20 mouse cellular contexts compared by ENCODE assay signal in genomic region chr7:71794201-71794600, GRCm38 (mm10).
DNase-seq lines count a peak whose midpoint lies in the region; ATAC-seq and TF ChIP-seq lines count a peak whose summit lies in the region.
"Had no signal": no experiment of that assay in that cellular context is flagged by ENCODE, and none has a peak within 500 bp of the region (broad histone marks: within the 10 kb centered on the region; RNA-seq: fewer than 3 reads in every experiment).

No protein-coding gene starts in this region.

- no peak overlapping the region for H3K4me2 ChIP-seq in midbrain, embryonic 11.5 days
- H3K4me2 ChIP-seq in midbrain, postnatal 0 days (ENCODE audit: low read depth, low read length, poor library complexity, severe bottlenecking), result no peak overlapping the region
- H3K4me2 ChIP-seq: embryonic facial prominence, embryonic 13.5 days; liver, embryonic 15.5 days; neural tube, embryonic 13.5 days had no signal

- no peak for TF ChIP-seq CTCF in midbrain, postnatal 0 days (IDR thresholded peaks at IDR 0.05)

- no peaks in the 10 kb centered on the region for H3K36me3 ChIP-seq in heart, embryonic 10.5 days
- H3K36me3 ChIP-seq in midbrain, embryonic 11.5 days (ENCODE audit: control insufficient read depth, insufficient read depth, low read length), result no peaks in the 10 kb centered on the region
- H3K36me3 ChIP-seq in midbrain, postnatal 0 days (ENCODE audit: insufficient read depth, low read length), result no peaks in the 10 kb centered on the region
- H3K36me3 ChIP-seq in embryonic facial prominence, embryonic 10.5 days (replicated peaks), result no peaks in the 10 kb centered on the region
- H3K36me3 ChIP-seq: embryonic facial prominence, embryonic 13.5 days; liver, embryonic 15.5 days; neural tube, embryonic 13.5 days had no signal

- no peak overlapping the region for H3K4me3 ChIP-seq in heart, embryonic 10.5 days
- no peak overlapping the region for H3K4me3 ChIP-seq in midbrain, embryonic 11.5 days (ENCODE audit: low read depth, low read length)
- no peak overlapping the region for H3K4me3 ChIP-seq in midbrain, postnatal 0 days (ENCODE audit: low read depth, low read length)
- no peak overlapping the region for H3K4me3 ChIP-seq in embryonic facial prominence, embryonic 10.5 days
- H3K4me3 ChIP-seq: embryonic facial prominence, embryonic 13.5 days; layer of hippocampus, adult 2 months; liver, embryonic 15.5 days; neural tube, embryonic 13.5 days had no signal

- no peaks in the 10 kb centered on the region for H3K27me3 ChIP-seq in heart, embryonic 10.5 days (ENCODE audit: insufficient read depth, poor library complexity, severe bottlenecking)
- H3K27me3 ChIP-seq in midbrain, embryonic 11.5 days (ENCODE audit: control insufficient read depth, insufficient read depth, low read length), result no peaks in the 10 kb centered on the region
- H3K27me3 ChIP-seq in midbrain, postnatal 0 days (ENCODE audit: insufficient read depth, low read length), result no peaks in the 10 kb centered on the region
- no peaks in the 10 kb centered on the region for H3K27me3 ChIP-seq in embryonic facial prominence, embryonic 10.5 days (replicated peaks; ENCODE audit: low read depth, poor library complexity, severe bottlenecking)
- H3K27me3 ChIP-seq: embryonic facial prominence, embryonic 13.5 days; liver, embryonic 15.5 days; neural tube, embryonic 13.5 days had no signal

- no peaks in the 10 kb centered on the region for H3K9me3 ChIP-seq in heart, embryonic 10.5 days
- no peaks in the 10 kb centered on the region for H3K9me3 ChIP-seq in midbrain, embryonic 11.5 days (ENCODE audit: control insufficient read depth, low read length)
- no peaks in the 10 kb centered on the region for H3K9me3 ChIP-seq in midbrain, postnatal 0 days (ENCODE audit: low read length)
- H3K9me3 ChIP-seq in embryonic facial prominence, embryonic 10.5 days, result no peaks in the 10 kb centered on the region
- H3K9me3 ChIP-seq: embryonic facial prominence, embryonic 13.5 days; liver, embryonic 15.5 days; neural tube, embryonic 13.5 days had no signal

- peaks cover 6% of the 10 kb centered on the region; the same call in 1 of the 2 replicates for H3K4me1 ChIP-seq in heart, embryonic 10.5 days
- no peaks in the 10 kb centered on the region for H3K4me1 ChIP-seq in midbrain, embryonic 11.5 days (ENCODE audit: control insufficient read depth, insufficient read depth, low read length)
- H3K4me1 ChIP-seq in midbrain, postnatal 0 days (ENCODE audit: insufficient read depth, low read length), result no peaks in the 10 kb centered on the region
- H3K4me1 ChIP-seq in embryonic facial prominence, embryonic 10.5 days, result peaks cover 12% of the 10 kb centered on the region
- H3K4me1 ChIP-seq: embryonic facial prominence, embryonic 13.5 days; liver, embryonic 15.5 days; neural tube, embryonic 13.5 days had no signal

- no peak overlapping the region for H3K9ac ChIP-seq in midbrain, embryonic 11.5 days (ENCODE audit: low read length)
- no peak overlapping the region for H3K9ac ChIP-seq in midbrain, postnatal 0 days (replicated peaks; ENCODE audit: low read length, poor library complexity, severe bottlenecking)
- H3K9ac ChIP-seq: embryonic facial prominence, embryonic 13.5 days; liver, embryonic 15.5 days; neural tube, embryonic 13.5 days had no signal

- WGBS in heart, embryonic 10.5 days, result 51% methylated on average over 7 of the region's 7 CpGs
- WGBS in midbrain, embryonic 11.5 days, result 40% methylated on average over 7 of the region's 7 CpGs
- WGBS in midbrain, postnatal 0 days, result 43% methylated on average over 7 of the region's 7 CpGs
- WGBS in embryonic facial prominence, embryonic 10.5 days, result 14% methylated on average over 7 of the region's 7 CpGs

- H3K27ac ChIP-seq in heart, embryonic 10.5 days, result no peak overlapping the region
- no peak overlapping the region for H3K27ac ChIP-seq in midbrain, embryonic 11.5 days (ENCODE audit: low read depth, low read length)
- H3K27ac ChIP-seq in midbrain, postnatal 0 days (ENCODE audit: low read depth, low read length), result no peak overlapping the region
- H3K27ac ChIP-seq in embryonic facial prominence, embryonic 10.5 days (replicated peaks), result no peak overlapping the region
- H3K27ac ChIP-seq: embryonic facial prominence, embryonic 13.5 days; layer of hippocampus, adult 2 months; liver, embryonic 15.5 days; neural tube, embryonic 13.5 days had no signal

- DNase-seq in heart, embryonic 10.5 days (ENCODE audit: low spot score), result peak; percentile 60
- no peak for DNase-seq in heart, postnatal 10 days
- peak; percentile 86 for DNase-seq in midbrain, embryonic 11.5 days (ENCODE audit: low spot score, missing footprints)
- DNase-seq in midbrain, postnatal 0 days (ENCODE audit: low spot score), result no peak
- peak; percentile 59 for DNase-seq in embryonic facial prominence, embryonic 10.5 days (ENCODE audit: low spot score)
- DNase-seq in frontal cortex, adult 2 months (ENCODE audit: extremely low spot score in 1 of 2, low spot score in 1 of 2), result no peak
- DNase-seq in ovary, adult 18-20 months (ENCODE audit: low spot score), result no peak
- DNase-seq: cerebellum, postnatal 14 days; gastrocnemius, postnatal 10 days; heart, adult 18-20 months; kidney, postnatal 10 days; lung, postnatal 10 days; midbrain, embryonic 14.5 days; thymus, postnatal 36 days had no signal

- intact Hi-C loops in heart, postnatal 10 days (cut with DNase I), result no loop called here

- ATAC-seq in midbrain, embryonic 11.5 days (ENCODE audit: low FRiP score), result no peak
- ATAC-seq in midbrain, postnatal 0 days (ENCODE audit: low FRiP score), result no peak
- ATAC-seq: hindbrain, embryonic 16.5 days; intestine, postnatal 0 days had no signal

Comparison
In these comparisons a context has a peak if more than half of its experiments do, and no peak if none do; other contexts are left out.
1. DNase-seq: peak in heart, embryonic 10.5 days (single experiment), midbrain, embryonic 11.5 days (single experiment) and embryonic facial prominence, embryonic 10.5 days (single experiment); none in heart, postnatal 10 days (0 of 2), midbrain, postnatal 0 days (single experiment), frontal cortex, adult 2 months (0 of 2) and ovary, adult 18-20 months (single experiment).